Mouse (Mus musculus): ENCODE data around the gene Olfr1555-ps1. TPM values are rescaled to one million over a fixed set of nuclear protein-coding genes. Genes with fewer than 3 reads are reported as not detected.

The Olfr1555-ps1 gene
- polyA plus RNA-seq, 1 experiment from 2014 or later = not detected

DNA sequence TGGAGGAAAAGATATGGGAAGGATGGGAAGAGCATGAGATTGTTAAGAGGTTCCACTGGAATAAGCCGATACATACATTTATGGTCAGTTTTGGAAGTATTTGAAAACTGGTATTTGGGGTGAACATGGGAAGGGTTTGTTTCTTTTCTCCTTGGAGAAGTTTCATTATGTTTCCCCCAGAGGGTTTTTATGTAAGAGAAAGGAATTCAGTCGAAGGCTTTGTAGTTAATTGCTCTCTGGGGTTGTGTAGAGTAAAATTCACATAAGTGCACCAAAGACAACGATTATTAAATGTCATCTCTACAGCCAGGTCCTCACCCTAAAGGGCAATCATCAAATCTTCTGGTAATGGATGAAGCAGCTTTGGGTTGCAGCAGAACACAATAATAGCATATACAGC is 46.8 kb downstream of the Olfr1555-ps1 start, which contains the start of gene Olfr76:
Gene Olfr76, minus strand, starts transcription at position 101 of the 400 bp plus-strand sequence.
- WGBS = 80% methylated on average over 3 of the region's 3 CpGs
- no peak for TF ChIP-seq CTCF (IDR thresholded peaks at IDR 0.05; ENCODE audit: low read depth)
- Histone ChIP-seq H3K9me3 (ENCODE audit: control insufficient read depth) (no peaks in the 10 kb centered on the region), H3K4me2 (replicated peaks; ENCODE audit: low read depth) (no peak within 1 kb of the TSS), H3K4me3 (ENCODE audit: low read depth, low read length) (no peak within 1 kb of the TSS), H3K27ac (ENCODE audit: low read depth, low read length) (no peak within 1 kb of the TSS), H3K36me3 (ENCODE audit: control insufficient read depth, insufficient read depth) (no peaks in the 10 kb centered on the region), H3K4me1 (replicated peaks; ENCODE audit: control insufficient read depth, insufficient read depth, low read length) (no peaks in the 10 kb centered on the region), H3K9ac (ENCODE audit: low read depth, low read length) (no peak within 1 kb of the TSS), H3K27me3 (replicated peaks; ENCODE audit: control insufficient read depth, insufficient read depth, low read length) (no peaks in the 10 kb centered on the region)
- no peak for ATAC-seq

DNA sequence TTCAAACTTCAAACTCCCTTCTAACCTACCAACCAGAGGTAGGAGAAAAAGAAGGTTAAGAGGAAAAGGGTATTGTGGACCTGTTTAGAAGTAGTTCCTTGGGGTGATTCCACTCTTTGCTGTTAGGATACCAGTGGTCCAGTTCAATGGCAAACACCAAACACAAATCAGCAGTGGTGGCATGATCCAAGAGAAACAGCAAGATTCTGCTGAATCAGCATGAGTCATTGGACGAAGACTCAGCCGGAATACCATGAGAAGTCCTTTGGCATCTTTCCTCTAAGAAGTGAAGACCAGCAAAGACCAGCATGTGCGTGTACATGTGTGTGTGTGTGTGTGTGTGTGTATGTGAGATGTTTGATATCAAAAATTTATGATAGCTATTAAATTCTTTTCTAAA is 53.4 kb downstream of the Olfr1555-ps1 start:
- TF ChIP-seq CTCF (IDR thresholded peaks at IDR 0.05; ENCODE audit: low read depth) = no peak
- H3K9ac ChIP-seq (ENCODE audit: low read depth, low read length) = no peak overlapping the region
- no peak overlapping the region for H3K4me3 ChIP-seq (ENCODE audit: low read depth, low read length)
- ATAC-seq = no peak
- WGBS = 91% methylated on average over 3 of the region's 3 CpGs
- H3K4me2 ChIP-seq (replicated peaks; ENCODE audit: low read depth) = no peak overlapping the region
- no peaks in the 10 kb centered on the region for H3K4me1 ChIP-seq (replicated peaks; ENCODE audit: control insufficient read depth, insufficient read depth, low read length)
- no peak overlapping the region for H3K27ac ChIP-seq (ENCODE audit: low read depth, low read length)
- no peaks in the 10 kb centered on the region for H3K36me3 ChIP-seq (ENCODE audit: control insufficient read depth, insufficient read depth)
- no peaks in the 10 kb centered on the region for H3K9me3 ChIP-seq (ENCODE audit: control insufficient read depth)
- H3K27me3 ChIP-seq (replicated peaks; ENCODE audit: control insufficient read depth, insufficient read depth, low read length) = no peaks in the 10 kb centered on the region

- Histone ChIP-seq H3K4me2 (replicated peaks; ENCODE audit: low read depth) (no peak within 1 kb of the TSS), H3K27me3 (replicated peaks; ENCODE audit: control insufficient read depth, insufficient read depth, low read length) (no peaks in the 10 kb centered on the region), H3K9me3 (ENCODE audit: control insufficient read depth) (no peaks in the 10 kb centered on the region), H3K27ac (ENCODE audit: low read depth, low read length) (no peak within 1 kb of the TSS), H3K4me3 (ENCODE audit: low read depth, low read length) (no peak within 1 kb of the TSS), H3K36me3 (ENCODE audit: control insufficient read depth, insufficient read depth) (no peaks in the 10 kb centered on the region), H3K9ac (ENCODE audit: low read depth, low read length) (no peak within 1 kb of the TSS), H3K4me1 (replicated peaks; ENCODE audit: control insufficient read depth, insufficient read depth, low read length) (no peaks in the 10 kb centered on the region)
- WGBS = 81% methylated on average over 1 of the region's 1 CpGs
- no peak for TF ChIP-seq CTCF (IDR thresholded peaks at IDR 0.05; ENCODE audit: low read depth)
- no peak for ATAC-seq
Measured at GRCm38 (mm10) chr19:12115797-12116196, 54.1 kb downstream of the Olfr1555-ps1 start, which contains the start of gene Olfr1428. Gene Olfr1428 (minus strand): TSS chr19:12115897.

Other genes starting within 250 kb of the Olfr1555-ps1 start
- 6.2 and 6.9 TPM in 2 replicates for gene Osbp, start 204.2 kb downstream of the Olfr1555-ps1 start, polyA plus RNA-seq (2015; fragmentation: Nextera tagmentation; extraction: Ambion mirVana)
- not detected in 2 replicates for gene Olfr1423, start 128.8 kb downstream of the Olfr1555-ps1 start, polyA plus RNA-seq (2015; fragmentation: Nextera tagmentation; extraction: Ambion mirVana)
- not detected in 2 replicates for gene Olfr1424, start 107.4 kb downstream of the Olfr1555-ps1 start, polyA plus RNA-seq (2015; fragmentation: Nextera tagmentation; extraction: Ambion mirVana)
- not detected in 2 replicates for gene Olfr1425, start 92.4 kb downstream of the Olfr1555-ps1 start, polyA plus RNA-seq (2015; fragmentation: Nextera tagmentation; extraction: Ambion mirVana)
- not detected in 2 replicates for gene Olfr1426, start 78.1 kb downstream of the Olfr1555-ps1 start, polyA plus RNA-seq (2015; fragmentation: Nextera tagmentation; extraction: Ambion mirVana)
- gene Olfr1427, start 66.8 kb downstream of the Olfr1555-ps1 start, polyA plus RNA-seq (2015; fragmentation: Nextera tagmentation; extraction: Ambion mirVana) = not detected in 2 replicates
- not detected in 2 replicates for gene Olfr1428, start 54.2 kb downstream of the Olfr1555-ps1 start, polyA plus RNA-seq (2015; fragmentation: Nextera tagmentation; extraction: Ambion mirVana)
- gene Olfr76, start 46.9 kb downstream of the Olfr1555-ps1 start, polyA plus RNA-seq (2015; fragmentation: Nextera tagmentation; extraction: Ambion mirVana) = not detected in 2 replicates
- not detected in 2 replicates for gene Olfr1431, start 30.5 kb upstream of the Olfr1555-ps1 start, polyA plus RNA-seq (2015; fragmentation: Nextera tagmentation; extraction: Ambion mirVana)
- not detected in 2 replicates for gene Olfr1432, start 62.5 kb upstream of the Olfr1555-ps1 start, polyA plus RNA-seq (2015; fragmentation: Nextera tagmentation; extraction: Ambion mirVana)
- gene Olfr262, start 71.5 kb upstream of the Olfr1555-ps1 start, polyA plus RNA-seq (2015; fragmentation: Nextera tagmentation; extraction: Ambion mirVana) = not detected in 2 replicates
- gene Olfr235, start 90.9 kb upstream of the Olfr1555-ps1 start, polyA plus RNA-seq (2015; fragmentation: Nextera tagmentation; extraction: Ambion mirVana) = not detected in 2 replicates
- gene Olfr1434, start 109.7 kb upstream of the Olfr1555-ps1 start, polyA plus RNA-seq (2015; fragmentation: Nextera tagmentation; extraction: Ambion mirVana) = not detected in 2 replicates
- not detected in 2 replicates for gene Olfr1436, start 129.0 kb upstream of the Olfr1555-ps1 start, polyA plus RNA-seq (2015; fragmentation: Nextera tagmentation; extraction: Ambion mirVana)
- not detected in 2 replicates for gene Olfr1437, start 155.0 kb upstream of the Olfr1555-ps1 start, polyA plus RNA-seq (2015; fragmentation: Nextera tagmentation; extraction: Ambion mirVana)
- gene Olfr1438-ps1, start 165.8 kb upstream of the Olfr1555-ps1 start, polyA plus RNA-seq (2015; fragmentation: Nextera tagmentation; extraction: Ambion mirVana) = not detected in 2 replicates
- gene Olfr1440, start 217.2 kb upstream of the Olfr1555-ps1 start, polyA plus RNA-seq (2015; fragmentation: Nextera tagmentation; extraction: Ambion mirVana) = not detected in 2 replicates
- not detected in 2 replicates for gene Olfr1441, start 247.3 kb upstream of the Olfr1555-ps1 start, polyA plus RNA-seq (2015; fragmentation: Nextera tagmentation; extraction: Ambion mirVana)